Comparison of ENCODE assay signal across 10 mouse cellular contexts in genomic region chr7:66933251-66933650, GRCm38 (mm10).
DNase-seq lines count a peak whose midpoint lies in the region; ATAC-seq and TF ChIP-seq lines count a peak whose summit lies in the region.
"Had no signal": no experiment of that assay in that cellular context is flagged by ENCODE, and none has a peak within 500 bp of the region (broad histone marks: within the 10 kb centered on the region; RNA-seq: fewer than 3 reads in every experiment).

No protein-coding gene starts in this region.

- intact Hi-C loops in heart, adult 2 months (cut with DNase I), result loop anchor here (1.0 kb wide), 1 partner anchor 41 kb away; no protein-coding TSS in a partner anchor

- peaks cover 24% of the 10 kb centered on the region for H3K4me1 ChIP-seq in intestine, embryonic 16.5 days (ENCODE audit: control insufficient read depth, insufficient read depth, low read length)
- peaks cover 13% of the 10 kb centered on the region for H3K4me1 ChIP-seq in intestine, embryonic 15.5 days (replicated peaks)
- peaks cover 16% of the 10 kb centered on the region for H3K4me1 ChIP-seq in heart, adult 2 months (ENCODE audit: control insufficient read depth, insufficient read depth, low read length)
- H3K4me1 ChIP-seq in lung, postnatal 0 days (ENCODE audit: insufficient read depth, low read depth, low read length), result peaks cover 9% of the 10 kb centered on the region; the same call in 1 of the 2 replicates
- peaks cover 13% of the 10 kb centered on the region for H3K4me1 ChIP-seq in thymus, adult 2 months (replicated peaks; ENCODE audit: control insufficient read depth, insufficient read depth, low read length)

- H3K79me2 ChIP-seq in heart, adult 2 months (replicated peaks; ENCODE audit: control insufficient read depth, insufficient read depth, low read length), result no peaks in the 10 kb centered on the region

- no peak overlapping the region for H3K4me2 ChIP-seq in intestine, embryonic 16.5 days (ENCODE audit: low read depth, low read length)
- H3K4me2 ChIP-seq in intestine, embryonic 15.5 days (replicated peaks), result no peak overlapping the region
- no peak overlapping the region for H3K4me2 ChIP-seq in lung, postnatal 0 days (replicated peaks; ENCODE audit: low read depth, low read length)

- no peak for TF ChIP-seq POLR2A in heart, adult 2 months (IDR thresholded peaks at IDR 0.05; ENCODE audit: insufficient read depth, low read depth, low read length)
- no peak for TF ChIP-seq POLR2A in thymus, adult 2 months (IDR thresholded peaks at IDR 0.05; ENCODE audit: control insufficient read depth, extremely low read depth, insufficient read depth, low read length, poor library complexity)

- H3K9ac ChIP-seq in intestine, embryonic 16.5 days (ENCODE audit: low read depth, low read length), result no peak overlapping the region
- H3K9ac ChIP-seq in intestine, embryonic 15.5 days, result no peak overlapping the region
- no peak overlapping the region for H3K9ac ChIP-seq in heart, adult 2 months (ENCODE audit: low read depth, low read length)
- no peak overlapping the region for H3K9ac ChIP-seq in lung, postnatal 0 days (replicated peaks; ENCODE audit: low read depth)

- peak; percentile 92 for TF ChIP-seq EP300 in heart, adult 2 months (IDR thresholded peaks at IDR 0.05; ENCODE audit: insufficient read depth, low read depth, low read length)
- TF ChIP-seq EP300 in lung, postnatal 0 days (IDR thresholded peaks at IDR 0.05), result peak; percentile 77; the same call in 1 of the 2 replicates

- 61% methylated on average over 4 of the region's 4 CpGs for WGBS in intestine, embryonic 16.5 days
- WGBS in intestine, embryonic 15.5 days, result 37% methylated on average over 4 of the region's 4 CpGs
- WGBS in heart, adult 2 months, result 23% methylated on average over 4 of the region's 4 CpGs
- WGBS in lung, postnatal 0 days, result 49% methylated on average over 4 of the region's 4 CpGs
- WGBS in thymus, adult 2 months, result 87% methylated on average over 4 of the region's 4 CpGs

- no peaks in the 10 kb centered on the region for H3K9me3 ChIP-seq in intestine, embryonic 16.5 days (ENCODE audit: control insufficient read depth, low read length)
- H3K9me3 ChIP-seq in intestine, embryonic 15.5 days, result no peaks in the 10 kb centered on the region
- no peaks in the 10 kb centered on the region for H3K9me3 ChIP-seq in lung, postnatal 0 days (ENCODE audit: low read length)

- no peaks in the 10 kb centered on the region for H3K36me3 ChIP-seq in intestine, embryonic 16.5 days (ENCODE audit: control insufficient read depth, insufficient read depth, low read length)
- no peaks in the 10 kb centered on the region for H3K36me3 ChIP-seq in intestine, embryonic 15.5 days
- H3K36me3 ChIP-seq in heart, adult 2 months (ENCODE audit: control insufficient read depth, insufficient read depth, low read length), result no peaks in the 10 kb centered on the region
- no peaks in the 10 kb centered on the region for H3K36me3 ChIP-seq in lung, postnatal 0 days (ENCODE audit: insufficient read depth, low read length)
- no peaks in the 10 kb centered on the region for H3K36me3 ChIP-seq in thymus, adult 2 months (ENCODE audit: control insufficient read depth, insufficient read depth, low read length)

- peak; percentile 42 to 68 for DNase-seq in heart, adult 2 months
- peak; percentile 17 to 22 for DNase-seq in kidney, adult 8-10 months
- peak; percentile 77 for DNase-seq in lung, postnatal 0 days (ENCODE audit: low spot score)
- no peak for DNase-seq in left cerebral cortex, adult 8-10 months (ENCODE audit: low spot score in 2 of 2)
- DNase-seq in thymus, adult 2 months, result no peak
- DNase-seq: cerebellum, adult 9-10 months had no signal

- no peak for TF ChIP-seq CTCF in heart, adult 2 months (IDR thresholded peaks at IDR 0.05)
- TF ChIP-seq CTCF in lung, postnatal 0 days (IDR thresholded peaks at IDR 0.05), result no peak
- TF ChIP-seq CTCF in thymus, adult 2 months (IDR thresholded peaks at IDR 0.05; ENCODE audit: borderline replicate concordance, control insufficient read depth, extremely low read depth, insufficient read depth, low read length, poor library complexity), result no peak

- ATAC-seq in intestine, embryonic 16.5 days, result no peak
- no peak for ATAC-seq in intestine, embryonic 15.5 days
- peak; percentile 83 for ATAC-seq in lung, postnatal 0 days
- ATAC-seq in inflammation-experienced regulatory T-cells, adult 6 months, result no peak
- ATAC-seq: CD4-positive, CD25-positive, alpha-beta regulatory T cell, adult 4 months had no signal

- H3K27me3 ChIP-seq in intestine, embryonic 16.5 days (replicated peaks; ENCODE audit: control insufficient read depth, insufficient read depth, low read length), result no peaks in the 10 kb centered on the region
- no peaks in the 10 kb centered on the region for H3K27me3 ChIP-seq in intestine, embryonic 15.5 days (replicated peaks)
- H3K27me3 ChIP-seq in heart, adult 2 months (ENCODE audit: control insufficient read depth, insufficient read depth, low read length), result no peaks in the 10 kb centered on the region
- H3K27me3 ChIP-seq in lung, postnatal 0 days (replicated peaks; ENCODE audit: insufficient read depth, low read length), result no peaks in the 10 kb centered on the region
- H3K27me3 ChIP-seq in thymus, adult 2 months (ENCODE audit: control insufficient read depth, insufficient read depth, low read length), result no peaks in the 10 kb centered on the region

- H3K4me3 ChIP-seq in intestine, embryonic 16.5 days (ENCODE audit: low read length), result no peak overlapping the region
- no peak overlapping the region for H3K4me3 ChIP-seq in intestine, embryonic 15.5 days (replicated peaks)
- H3K4me3 ChIP-seq in heart, adult 2 months, result no peak overlapping the region
- no peak overlapping the region for H3K4me3 ChIP-seq in lung, postnatal 0 days (ENCODE audit: low read depth, low read length)
- no peak overlapping the region for H3K4me3 ChIP-seq in thymus, adult 2 months (ENCODE audit: control insufficient read depth, insufficient read depth, low read length)

- H3K27ac ChIP-seq in intestine, embryonic 16.5 days (ENCODE audit: low read length), result 0 out of 2 replicates have a peak overlapping the region, but pooled peaks have one; percentile 10
- no peak overlapping the region for H3K27ac ChIP-seq in intestine, embryonic 15.5 days
- peak overlapping the region; percentile 40 for H3K27ac ChIP-seq in heart, adult 2 months
- H3K27ac ChIP-seq in lung, postnatal 0 days (ENCODE audit: low read length), result peak overlapping the region; percentile 72
- H3K27ac ChIP-seq in thymus, adult 2 months (ENCODE audit: control insufficient read depth, insufficient read depth, low read length), result no peak overlapping the region

Comparison
In these comparisons a context has a peak if more than half of its experiments do, and no peak if none do; other contexts are left out.
1. H3K27ac ChIP-seq: peak in intestine, embryonic 16.5 days (single experiment), heart, adult 2 months (single experiment) and lung, postnatal 0 days (single experiment); none in intestine, embryonic 15.5 days (single experiment) and thymus, adult 2 months (single experiment).
2. DNase-seq: peak in heart, adult 2 months (2 of 2), kidney, adult 8-10 months (2 of 2) and lung, postnatal 0 days (single experiment); none in left cerebral cortex, adult 8-10 months (0 of 2) and thymus, adult 2 months (single experiment).